Mouse (Mus musculus) small intestine, adult 2 months (tissue): ENCODE results near the gene Eri3. TPM values are rescaled to one million over a fixed set of nuclear protein-coding genes. Genes with fewer than 3 reads are reported as not detected.

Experiments
- H3K27ac ChIP-seq: fragments of 200-500 bp; 2 replicates; pipeline ENCODE4 v1.5.1; 2012; ENCODE audit warnings: low read depth, low read length, control low read depth, inconsistent platforms; ENCODE audit not compliant: insufficient read depth
- H3K27me3 ChIP-seq: fragments of 200-500 bp; 2 replicates; pipeline ENCODE4 v1.6.1; 2012; ENCODE audit warnings: mild to moderate bottlenecking, moderate library complexity, low read length, inconsistent platforms; ENCODE audit not compliant: control insufficient read depth, insufficient read depth
- H3K36me3 ChIP-seq: fragments of 200-500 bp; 2 replicates; pipeline ENCODE4 v1.6.1; 2012; ENCODE audit warnings: mild to moderate bottlenecking, low read length, control low read depth, inconsistent platforms; ENCODE audit not compliant: control insufficient read depth, insufficient read depth
- H3K4me1 ChIP-seq: fragments of 200-500 bp; 2 replicates; pipeline ENCODE4 v1.6.1; 2012; ENCODE audit warnings: low read length, inconsistent platforms, mixed read lengths; ENCODE audit not compliant: control insufficient read depth, insufficient read depth, insufficient read length
- H3K4me3 ChIP-seq: fragments of 200-500 bp; 2 replicates; pipeline ENCODE4 v1.5.1; 2012; ENCODE audit warnings: low read depth, mild to moderate bottlenecking, control low read depth, inconsistent platforms, low read length, moderate library complexity
- CTCF ChIP-seq: fragments of 200-500 bp; IDR thresholded peaks from 2 replicates; pipeline ENCODE4 v1.5.1; 2012; ENCODE audit warnings: low read depth, mild to moderate bottlenecking, control low read depth, inconsistent platforms, low read length, moderate library complexity, mixed read lengths; ENCODE audit not compliant: insufficient replicate concordance, insufficient read length; ENCODE audit errors: extremely low read depth
- POLR2A ChIP-seq: fragments of 200-500 bp; IDR thresholded peaks from 2 replicates; pipeline ENCODE4 v1.6.1; 2012; ENCODE audit warnings: low read depth, mild to moderate bottlenecking, control low read depth, inconsistent platforms, low read length, moderate library complexity
- WGBS: fragments of 180-500 bp; shearing (Covaris S2); methylation state at CpG from one replicate; pipeline ENCODE4 v1.1.7; 2018; 5-methylcytosine and 5-hydroxymethylcytosine counted together
- polyA plus RNA-seq: library from polyadenylated mRNA; depleted of rRNA; stranded (reverse); fragments of >200 nt; gene quantifications from 2 replicates; pipeline ENCODE4 v1.2.3, GENCODE M21; 2012

The Eri3 gene
- polyA plus RNA-seq, 1 experiment, result 59.2 TPM

- H3K27ac ChIP-seq, result peak overlapping the region; percentile 17; the same call in 1 of the 2 replicates
- H3K27me3 ChIP-seq, result no peaks in the 10 kb centered on the region
- peaks cover 3% of the 10 kb centered on the region; the same call in 1 of the 2 replicates for H3K36me3 ChIP-seq
- 100% methylated on average over 1 of the region's 1 CpGs for WGBS
- peaks cover 19% of the 10 kb centered on the region for H3K4me1 ChIP-seq
- TF ChIP-seq POLR2A, result no peak
- TF ChIP-seq CTCF, result no peak
- no peak overlapping the region for H3K4me3 ChIP-seq
Observed at GRCm38 (mm10) chr4:117640925-117641703, 90.9 kb downstream of the Eri3 start.

GRCm38 (mm10) chr4:117641804-117642203 is 91.6 kb downstream of the Eri3 start:
- Histone ChIP-seq H3K36me3 (peaks cover 3% of the 10 kb centered on the region; the same call in 1 of the 2 replicates), H3K27me3 (no peaks in the 10 kb centered on the region), H3K4me1 (peaks cover 23% of the 10 kb centered on the region), H3K4me3 (no peak overlapping the region), H3K27ac (peak overlapping the region; percentile 59)
- WGBS, result 39% methylated on average over 1 of the region's 1 CpGs
- TF ChIP-seq CTCF (no peak), POLR2A (no peak)

GRCm38 (mm10) chr4:117645031-117645435 is 94.9 kb downstream of the Eri3 start:
- peaks cover 3% of the 10 kb centered on the region; the same call in 1 of the 2 replicates for H3K36me3 ChIP-seq
- H3K4me1 ChIP-seq, result peaks cover 23% of the 10 kb centered on the region
- WGBS, result 84% methylated on average over 22 of the region's 22 CpGs
- no peak overlapping the region for H3K27ac ChIP-seq
- no peaks in the 10 kb centered on the region for H3K27me3 ChIP-seq
- no peak overlapping the region for H3K4me3 ChIP-seq
- TF ChIP-seq CTCF (no peak), POLR2A (no peak)

GRCm38 (mm10) chr4:117645859-117646258 is 95.7 kb downstream of the Eri3 start:
- 20% methylated on average over 2 of the region's 2 CpGs for WGBS
- H3K27me3 ChIP-seq, result no peaks in the 10 kb centered on the region
- H3K27ac ChIP-seq, result peak overlapping the region; percentile 30; the same call in 1 of the 2 replicates
- no peak for TF ChIP-seq CTCF
- H3K36me3 ChIP-seq, result no peaks in the 10 kb centered on the region
- peaks cover 23% of the 10 kb centered on the region for H3K4me1 ChIP-seq
- no peak overlapping the region for H3K4me3 ChIP-seq

- Histone ChIP-seq H3K27me3 (no peaks in the 10 kb centered on the region), H3K4me3 (no peak overlapping the region), H3K27ac (no peak overlapping the region), H3K4me1 (peaks cover 18% of the 10 kb centered on the region), H3K36me3 (no peaks in the 10 kb centered on the region)
- 82% methylated on average over 8 of the region's 8 CpGs for WGBS
- no peak for TF ChIP-seq CTCF
- no peak for TF ChIP-seq POLR2A
Observed at GRCm38 (mm10) chr4:117646496-117646895, 96.3 kb downstream of the Eri3 start.

- Histone ChIP-seq H3K27me3 (no peaks in the 10 kb centered on the region), H3K27ac (no peak overlapping the region), H3K4me1 (peaks cover 16% of the 10 kb centered on the region), H3K4me3 (no peak overlapping the region), H3K36me3 (no peaks in the 10 kb centered on the region)
- WGBS, result 88% methylated on average over 23 of the region's 23 CpGs
- TF ChIP-seq POLR2A (no peak), CTCF (no peak)
Observed at GRCm38 (mm10) chr4:117646926-117647755, 97.0 kb downstream of the Eri3 start.

GRCm38 (mm10) chr4:117651626-117652101 is 101.5 kb downstream of the Eri3 start:
- no peaks in the 10 kb centered on the region for H3K27me3 ChIP-seq
- H3K36me3 ChIP-seq, result no peaks in the 10 kb centered on the region
- H3K4me3 ChIP-seq, result no peak overlapping the region
- 82% methylated on average over 8 of the region's 8 CpGs for WGBS
- no peak overlapping the region for H3K27ac ChIP-seq
- TF ChIP-seq CTCF (no peak), POLR2A (no peak)
- H3K4me1 ChIP-seq, result peaks cover under 1% of the 10 kb centered on the region
